In genomic region chr7:44356590-44357481, GRCm38 (mm10) we compare ENCODE assay signal across 8 mouse cellular contexts. TPM values are rescaled to one million over a fixed set of nuclear protein-coding genes. Genes with fewer than 3 reads are reported as not detected.
DNase-seq lines count a peak whose midpoint lies in the region; ATAC-seq and TF ChIP-seq lines count a peak whose summit lies in the region.

No protein-coding gene starts in this region.

- H3K27ac ChIP-seq in left cerebral cortex, adult 2 months = peak overlapping the region; percentile 47; the same call in 1 of the 2 replicates
- no peak overlapping the region for H3K27ac ChIP-seq in hindbrain, embryonic 13.5 days

- peaks cover 64% of the 10 kb centered on the region for H3K4me1 ChIP-seq in hindbrain, embryonic 13.5 days (replicated peaks)

- H3K9me3 ChIP-seq in hindbrain, embryonic 13.5 days = no peaks in the 10 kb centered on the region

- ATAC-seq in hindbrain, embryonic 13.5 days (ENCODE audit: low FRiP score) = no peak

- peak; percentile 57 for DNase-seq in cerebellum, adult 11-12 months
- no peak for DNase-seq in cerebellum, adult 18-20 months
- no peak for DNase-seq in left cerebral cortex, adult 2 months (ENCODE audit: extremely low spot score in 1 of 2, low spot score in 2 of 2)
- DNase-seq in left cerebral cortex, adult 11 months (ENCODE audit: low spot score) = no peak
- DNase-seq in retina, embryonic 14.5 days (ENCODE audit: low spot score) = peak; percentile 27
- DNase-seq in thymus, postnatal 4 days = no peak
- DNase-seq in left cerebral cortex, postnatal 4 days = no peak

- WGBS in hindbrain, embryonic 13.5 days = 3% methylated on average over 35 of the region's 35 CpGs

- peaks cover 63% of the 10 kb centered on the region for H3K27me3 ChIP-seq in hindbrain, embryonic 13.5 days

- no peak overlapping the region for H3K4me3 ChIP-seq in left cerebral cortex, adult 2 months
- no peak overlapping the region for H3K4me3 ChIP-seq in hindbrain, embryonic 13.5 days

- no peak for TF ChIP-seq CTCF in left cerebral cortex, adult 2 months (IDR thresholded peaks at IDR 0.05)

- intact Hi-C loops in left cerebral cortex, adult 2 months (cut with DNase I) = no loop called here
- intact Hi-C loops in left cerebral cortex, postnatal 4 days (cut with DNase I) = loop anchor here (10.0 kb wide), 1 partner anchor 128 kb away; no protein-coding TSS in a partner anchor

- H3K36me3 ChIP-seq in hindbrain, embryonic 13.5 days = peaks cover 38% of the 10 kb centered on the region

- H3K4me2 ChIP-seq in hindbrain, embryonic 13.5 days = peak overlapping the region; percentile 6; the same call in 1 of the 2 replicates

- peak overlapping the region; percentile 35 for H3K9ac ChIP-seq in hindbrain, embryonic 13.5 days

RNA-seq across cellular contexts. Expression of gene Syt3, which starts 27.1 kb away (rescaled TPM):
- total RNA-seq in left cerebral cortex, adult 2 months (2021) = 10 to 100 TPM; 59.5 to 63.7 TPM
- polyA plus RNA-seq in hindbrain, embryonic 13.5 days (2015; fragmentation: Nextera tagmentation; extraction: Ambion mirVana) = 26.1 and 27.7 TPM in 2 replicates
- 10 to 100 TPM; 45.1 to 52.4 TPM for total RNA-seq in left cerebral cortex, postnatal 4 days (2021)

RNA-seq across cellular contexts. Expression of gene 1700008O03Rik, which starts 28.8 kb away (rescaled TPM):
- 1 to 10 TPM; 1.5 to 2.7 TPM for total RNA-seq in left cerebral cortex, adult 2 months (2021)
- 1.8 and 2.4 TPM in 2 replicates for polyA plus RNA-seq in hindbrain, embryonic 13.5 days (2015; fragmentation: Nextera tagmentation; extraction: Ambion mirVana)
- total RNA-seq in left cerebral cortex, postnatal 4 days (2021) = 1 to 10 TPM; 1.3 to 2.4 TPM

RNA-seq across cellular contexts. Expression of gene Shank1, which starts 46.8 kb away (rescaled TPM):
- 100 to 1,000 TPM; 637 to 705 TPM for total RNA-seq in left cerebral cortex, adult 2 months (2021)
- polyA plus RNA-seq in hindbrain, embryonic 13.5 days (2015; fragmentation: Nextera tagmentation; extraction: Ambion mirVana) = 31.7 and 32.6 TPM in 2 replicates
- total RNA-seq in left cerebral cortex, postnatal 4 days (2021) = 100 to 1,000 TPM; 299 to 336 TPM

RNA-seq across cellular contexts. Expression of gene Clec11a, which starts 50.1 kb away (rescaled TPM):
- 1 to 10 TPM; 4.3 TPM for total RNA-seq in left cerebral cortex, adult 2 months (2021)
- 3.4 and 3.9 TPM in 2 replicates for polyA plus RNA-seq in hindbrain, embryonic 13.5 days (2015; fragmentation: Nextera tagmentation; extraction: Ambion mirVana)
- total RNA-seq in left cerebral cortex, postnatal 4 days (2021) = 1 to 10 TPM; 2.5 to 2.8 TPM

Comparison
In these comparisons a context has a peak if more than half of its experiments do, and no peak if none do; other contexts are left out.
1. DNase-seq: peak in cerebellum, adult 11-12 months (single experiment) and retina, embryonic 14.5 days (single experiment); none in cerebellum, adult 18-20 months (0 of 2), left cerebral cortex, adult 2 months (0 of 2), left cerebral cortex, adult 11 months (single experiment), thymus, postnatal 4 days (single experiment) and left cerebral cortex, postnatal 4 days (single experiment).